Mouse (Mus musculus) liver, embryonic 16.5 days (tissue): Measurements from ENCODE around the gene Syde2. TPM values are rescaled to one million over a fixed set of nuclear protein-coding genes. Genes with fewer than 3 reads are reported as not detected.
A peak's percentile ranks its signal among the peaks of the same experiment; 100 is the strongest.

Source experiments
- ATAC-seq: fragments of 200-750 bp; cut with Nextera tagmentation; 2 replicates; pipeline ENCODE4 v1.8.0; 2017; ENCODE audit warnings: low read depth, mild to moderate bottlenecking, moderate number of reproducible peaks, moderate library complexity
- H3K27ac ChIP-seq: fragments of 300-500 bp; sonication (generic); 2 replicates; pipeline ENCODE4 v1.5.1; 2014; ENCODE audit warnings: mild to moderate bottlenecking, low read length
- H3K27me3 ChIP-seq: fragments of 300-500 bp; sonication (generic); 2 replicates; pipeline ENCODE4 v1.6.1; 2014; ENCODE audit warnings: low read depth, low read length, mixed read lengths; ENCODE audit not compliant: control insufficient read depth, insufficient read depth
- H3K36me3 ChIP-seq: fragments of 300-500 bp; sonication (generic); 2 replicates; pipeline ENCODE4 v1.6.1; 2014; ENCODE audit warnings: mild to moderate bottlenecking; ENCODE audit not compliant: control insufficient read depth, insufficient read depth
- H3K4me1 ChIP-seq: fragments of 300-500 bp; sonication (generic); 2 replicates; pipeline ENCODE4 v1.6.1; 2014; ENCODE audit warnings: low read depth, low read length, mixed read lengths; ENCODE audit not compliant: control insufficient read depth
- H3K4me2 ChIP-seq: fragments of 300-500 bp; sonication (generic); 2 replicates; pipeline ENCODE4 v1.6.1; 2014; ENCODE audit warnings: low read depth, low read length, mixed read lengths
- H3K4me3 ChIP-seq: fragments of 300-500 bp; sonication (generic); 2 replicates; pipeline ENCODE4 v1.5.1; 2014; ENCODE audit warnings: low read depth, mild to moderate bottlenecking, low read length
- H3K9ac ChIP-seq: fragments of 300-500 bp; sonication (generic); 2 replicates; pipeline ENCODE4 v1.6.1; 2014; ENCODE audit warnings: low read depth, low read length
- H3K9me3 ChIP-seq: fragments of 300-500 bp; sonication (generic); replicated peaks from 2 replicates; pipeline ENCODE4 v1.6.1; 2016; ENCODE audit warnings: low read length; ENCODE audit not compliant: control insufficient read depth
- WGBS: fragments of 180-500 bp; shearing (Covaris S2); extraction: QIAGEN DNeasy Blood & Tissue Kit; methylation state at CpG from one replicate; pipeline ENCODE4 v1.1.7; 2014; ENCODE audit not compliant: insufficient replicate concordance; 5-methylcytosine and 5-hydroxymethylcytosine counted together
- polyA plus RNA-seq: library from polyadenylated mRNA; unstranded; fragments of >200 nt; fragmentation: Nextera tagmentation; extraction: Ambion mirVana; gene quantifications from 2 replicates; pipeline ENCODE4 v1.2.1, GENCODE M21; 2015

Syde2 gene
- polyA plus RNA-seq, 1 experiment from 2014 or later: 0.44 TPM

DNA sequence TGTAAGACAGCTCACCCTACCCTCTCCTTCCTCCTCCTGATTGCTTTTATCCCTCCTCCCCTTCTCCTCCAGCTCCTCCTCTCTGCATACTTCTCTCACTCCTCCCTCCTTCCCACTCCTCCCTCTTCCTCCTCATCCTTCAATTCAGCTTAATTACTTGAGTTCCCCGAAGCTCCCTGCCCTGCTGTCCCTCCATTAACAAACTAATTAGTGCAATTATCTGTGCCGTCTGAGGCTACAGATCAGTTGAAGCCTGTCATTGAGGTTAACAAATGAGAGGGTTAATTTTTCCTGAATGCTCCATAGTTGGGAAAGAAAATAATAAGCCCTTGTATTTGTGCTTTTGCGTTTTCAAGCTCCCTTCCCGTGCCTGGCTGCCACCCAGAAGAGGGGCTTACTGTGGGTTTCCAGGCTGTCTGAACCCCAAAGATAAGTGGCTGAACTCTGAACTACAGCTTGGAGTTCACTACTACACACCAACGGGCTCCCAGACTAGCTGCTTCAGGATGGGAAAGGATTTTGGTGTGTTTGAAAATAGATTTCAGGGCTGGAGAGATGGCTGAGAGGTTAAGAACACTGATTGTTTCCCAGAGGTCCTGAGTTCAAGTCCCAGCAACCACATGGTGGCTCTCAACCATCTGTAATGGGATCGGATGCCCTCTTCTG, 40.0 kb upstream of the Syde2 start:
- no peak for ATAC-seq
- H3K9me3 ChIP-seq: no peaks in the 10 kb centered on the region
- WGBS: 30% methylated on average over 6 of the region's 6 CpGs
- H3K27ac ChIP-seq: no peak overlapping the region
- H3K4me1 ChIP-seq: peaks cover 10% of the 10 kb centered on the region
- no peak overlapping the region for H3K4me2 ChIP-seq
- 0 out of 2 replicates have a peak, but pooled peaks cover 2% of the 10 kb centered on the region for H3K36me3 ChIP-seq
- no peaks in the 10 kb centered on the region for H3K27me3 ChIP-seq
- no peak overlapping the region for H3K9ac ChIP-seq
- H3K4me3 ChIP-seq: no peak overlapping the region

DNA sequence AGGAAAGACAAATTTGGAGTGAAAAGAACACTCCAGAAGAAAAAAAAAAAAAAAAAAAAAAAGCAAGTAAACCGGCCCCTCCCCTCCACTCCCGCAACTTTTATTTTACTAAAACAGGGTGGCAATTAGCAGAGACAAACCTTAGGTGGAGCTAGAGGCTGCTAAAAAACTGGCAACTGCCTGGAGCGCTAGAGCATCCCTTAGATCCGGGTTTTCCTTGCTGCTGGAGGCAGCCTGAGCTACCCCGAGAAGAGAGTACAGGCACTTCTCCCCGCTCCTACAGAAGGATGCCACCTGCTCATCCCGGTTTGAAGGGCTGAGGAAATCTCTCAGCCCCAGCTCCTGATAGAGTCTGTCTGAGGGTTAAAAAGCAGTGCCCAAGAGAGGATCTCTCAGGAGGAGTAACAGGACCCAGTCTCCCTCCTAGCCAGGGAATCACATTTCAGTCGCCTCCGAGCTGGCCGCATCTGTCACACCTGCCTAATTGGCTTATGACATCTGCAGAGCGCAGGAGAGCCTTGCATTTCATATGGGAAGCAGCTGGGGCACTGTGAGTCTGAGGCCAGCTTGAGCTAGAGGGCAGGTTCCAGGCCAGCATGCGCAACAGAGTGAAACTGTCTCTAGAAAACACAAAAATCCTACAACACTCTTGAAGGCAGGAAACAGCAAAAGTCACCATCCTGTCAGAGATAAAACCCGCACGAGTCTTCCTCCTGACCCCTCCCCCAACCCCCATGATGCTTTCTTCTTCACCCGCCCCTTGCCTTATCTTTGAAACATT, 37.4 kb upstream of the Syde2 start:
- Histone ChIP-seq H3K9me3 (no peaks in the 10 kb centered on the region), H3K9ac (no peak overlapping the region), H3K4me3 (peak overlapping the region; percentile 39), H3K27ac (no peak overlapping the region), H3K4me1 (peaks cover 10% of the 10 kb centered on the region), H3K27me3 (no peaks in the 10 kb centered on the region), H3K36me3 (no peaks in the 10 kb centered on the region), H3K4me2 (peak overlapping the region; percentile 59)
- peak; percentile 50 for ATAC-seq
- 3% methylated on average over 15 of the region's 15 CpGs for WGBS

GRCm38 (mm10) chr3:145950815-145951130, 36.9 kb upstream of the Syde2 start:
- ATAC-seq: no peak
- no peak overlapping the region for H3K27ac ChIP-seq
- peaks cover 10% of the 10 kb centered on the region for H3K4me1 ChIP-seq
- H3K27me3 ChIP-seq: no peaks in the 10 kb centered on the region
- no peaks in the 10 kb centered on the region for H3K9me3 ChIP-seq
- no peaks in the 10 kb centered on the region for H3K36me3 ChIP-seq
- peak overlapping the region; percentile 59 for H3K4me2 ChIP-seq
- no peak overlapping the region for H3K9ac ChIP-seq
- WGBS: 17% methylated on average over 5 of the region's 5 CpGs
- H3K4me3 ChIP-seq: peak overlapping the region; percentile 39

- Histone ChIP-seq H3K36me3 (no peaks in the 10 kb centered on the region), H3K4me1 (peaks cover 10% of the 10 kb centered on the region), H3K27ac (no peak overlapping the region), H3K9me3 (no peaks in the 10 kb centered on the region), H3K27me3 (no peaks in the 10 kb centered on the region), H3K4me2 (no peak overlapping the region), H3K9ac (no peak overlapping the region), H3K4me3 (no peak overlapping the region)
- 49% methylated on average over 17 of the region's 17 CpGs for WGBS
- no peak for ATAC-seq
Observed at GRCm38 (mm10) chr3:145951287-145952165, 36.1 kb upstream of the Syde2 start.

GRCm38 (mm10) chr3:145952945-145953344, 34.7 kb upstream of the Syde2 start:
- H3K4me2 ChIP-seq: no peak overlapping the region
- H3K27me3 ChIP-seq: no peaks in the 10 kb centered on the region
- peaks cover 10% of the 10 kb centered on the region for H3K4me1 ChIP-seq
- H3K4me3 ChIP-seq: no peak overlapping the region
- no peaks in the 10 kb centered on the region for H3K36me3 ChIP-seq
- H3K9ac ChIP-seq: no peak overlapping the region
- H3K27ac ChIP-seq: no peak overlapping the region
- WGBS: 13% methylated on average over 7 of the region's 7 CpGs
- H3K9me3 ChIP-seq: no peaks in the 10 kb centered on the region
- no peak for ATAC-seq

GRCm38 (mm10) chr3:145953411-145953810, 34.3 kb upstream of the Syde2 start:
- no peaks in the 10 kb centered on the region for H3K9me3 ChIP-seq
- H3K36me3 ChIP-seq: no peaks in the 10 kb centered on the region
- H3K9ac ChIP-seq: no peak overlapping the region
- peaks cover 10% of the 10 kb centered on the region for H3K4me1 ChIP-seq
- no peak overlapping the region for H3K4me2 ChIP-seq
- H3K4me3 ChIP-seq: no peak overlapping the region
- WGBS: 65% methylated on average over 2 of the region's 2 CpGs
- no peak for ATAC-seq
- no peak overlapping the region for H3K27ac ChIP-seq
- H3K27me3 ChIP-seq: no peaks in the 10 kb centered on the region

- Histone ChIP-seq H3K36me3 (no peaks in the 10 kb centered on the region), H3K27me3 (peaks cover 16% of the 10 kb centered on the region), H3K4me3 (no peak overlapping the region), H3K4me1 (peaks cover 5% of the 10 kb centered on the region; the same call in 1 of the 2 replicates), H3K9me3 (no peaks in the 10 kb centered on the region), H3K9ac (no peak overlapping the region), H3K4me2 (no peak overlapping the region), H3K27ac (no peak overlapping the region)
- WGBS: 47% methylated on average over 1 of the region's 1 CpGs
- ATAC-seq: no peak
Observed at GRCm38 (mm10) chr3:145959824-145960223, 27.8 kb upstream of the Syde2 start.

DNA sequence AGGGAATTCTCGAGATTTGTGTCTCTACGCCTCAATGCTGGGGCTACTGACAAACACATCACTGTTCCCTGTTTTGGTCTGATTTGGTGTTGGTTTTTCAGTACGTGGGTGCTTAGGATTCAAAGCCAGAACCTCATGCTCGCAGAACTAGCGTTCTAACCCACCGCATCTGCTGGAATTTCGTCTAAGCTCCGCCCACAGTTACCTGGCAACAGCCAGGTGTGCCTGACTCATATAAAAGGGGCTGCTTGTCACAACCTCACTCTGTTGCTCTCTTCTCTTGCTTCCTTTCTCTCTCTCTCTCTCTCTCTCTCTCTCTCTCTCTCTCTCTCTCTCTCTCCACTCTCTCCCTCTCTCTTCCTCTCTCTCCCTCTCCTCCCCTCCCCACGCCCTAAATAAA, 25.3 kb upstream of the Syde2 start:
- ATAC-seq: no peak
- Histone ChIP-seq H3K27me3 (peaks cover 16% of the 10 kb centered on the region), H3K4me3 (no peak overlapping the region), H3K27ac (no peak overlapping the region), H3K9me3 (no peaks in the 10 kb centered on the region), H3K9ac (no peak overlapping the region), H3K4me1 (peaks cover 5% of the 10 kb centered on the region; the same call in 1 of the 2 replicates), H3K36me3 (no peaks in the 10 kb centered on the region), H3K4me2 (no peak overlapping the region)
- WGBS: 38% methylated on average over 9 of the region's 9 CpGs
